Mouse (Mus musculus): ENCODE measurements around the gene Galnt14. TPM values are rescaled to one million over a fixed set of nuclear protein-coding genes. Genes with fewer than 3 reads are reported as not detected.

Galnt14 gene
- polyA plus RNA-seq, 1 experiment from 2014 or later, result 0.30 TPM

GRCm38 (mm10) chr17:73561149-73561548, 149.1 kb downstream of the Galnt14 start:
- no peak overlapping the region for H3K27ac ChIP-seq (ENCODE audit: low read length)
- WGBS, result 44% methylated on average over 3 of the region's 3 CpGs
- no peaks in the 10 kb centered on the region for H3K4me1 ChIP-seq (ENCODE audit: control insufficient read depth, insufficient read depth, low read length)
- no peak overlapping the region for H3K4me2 ChIP-seq (ENCODE audit: low read depth, low read length)
- H3K27me3 ChIP-seq (ENCODE audit: control insufficient read depth, insufficient read depth, low read length), result no peaks in the 10 kb centered on the region
- no peak overlapping the region for H3K9ac ChIP-seq (ENCODE audit: low read length)
- H3K36me3 ChIP-seq (ENCODE audit: control insufficient read depth, insufficient read depth, low read length), result no peaks in the 10 kb centered on the region
- H3K4me3 ChIP-seq (replicated peaks; ENCODE audit: low read length), result no peak overlapping the region
- H3K9me3 ChIP-seq (replicated peaks; ENCODE audit: control insufficient read depth, low read length), result no peaks in the 10 kb centered on the region
- ATAC-seq (ENCODE audit: insufficient read depth, low FRiP score), result no peak

GRCm38 (mm10) chr17:73560208-73560784, 150.0 kb downstream of the Galnt14 start:
- H3K36me3 ChIP-seq (ENCODE audit: control insufficient read depth, insufficient read depth, low read length), result no peaks in the 10 kb centered on the region
- H3K27ac ChIP-seq (ENCODE audit: low read length), result no peak overlapping the region
- ATAC-seq (ENCODE audit: insufficient read depth, low FRiP score), result no peak
- H3K27me3 ChIP-seq (ENCODE audit: control insufficient read depth, insufficient read depth, low read length), result no peaks in the 10 kb centered on the region
- WGBS, result 74% methylated on average over 5 of the region's 5 CpGs
- H3K4me1 ChIP-seq (ENCODE audit: control insufficient read depth, insufficient read depth, low read length), result no peaks in the 10 kb centered on the region
- H3K9me3 ChIP-seq (replicated peaks; ENCODE audit: control insufficient read depth, low read length), result no peaks in the 10 kb centered on the region
- H3K4me2 ChIP-seq (ENCODE audit: low read depth, low read length), result no peak overlapping the region
- no peak overlapping the region for H3K9ac ChIP-seq (ENCODE audit: low read length)
- H3K4me3 ChIP-seq (replicated peaks; ENCODE audit: low read length), result no peak overlapping the region

- no peak overlapping the region for H3K9ac ChIP-seq (ENCODE audit: low read length)
- no peak for ATAC-seq (ENCODE audit: insufficient read depth, low FRiP score)
- H3K4me1 ChIP-seq (ENCODE audit: control insufficient read depth, insufficient read depth, low read length), result no peaks in the 10 kb centered on the region
- no peaks in the 10 kb centered on the region for H3K27me3 ChIP-seq (ENCODE audit: control insufficient read depth, insufficient read depth, low read length)
- no peak overlapping the region for H3K4me3 ChIP-seq (replicated peaks; ENCODE audit: low read length)
- no peaks in the 10 kb centered on the region for H3K9me3 ChIP-seq (replicated peaks; ENCODE audit: control insufficient read depth, low read length)
- H3K4me2 ChIP-seq (ENCODE audit: low read depth, low read length), result no peak overlapping the region
- no peaks in the 10 kb centered on the region for H3K36me3 ChIP-seq (ENCODE audit: control insufficient read depth, insufficient read depth, low read length)
- no peak overlapping the region for H3K27ac ChIP-seq (ENCODE audit: low read length)
- WGBS, result 64% methylated on average over 4 of the region's 4 CpGs
These were observed 150.8 kb downstream of the Galnt14 start for GRCm38 (mm10) chr17:73559498-73559897.

GRCm38 (mm10) chr17:73557101-73557500, 153.2 kb downstream of the Galnt14 start:
- no peak overlapping the region for H3K4me2 ChIP-seq (ENCODE audit: low read depth, low read length)
- H3K27me3 ChIP-seq (ENCODE audit: control insufficient read depth, insufficient read depth, low read length), result no peaks in the 10 kb centered on the region
- H3K9ac ChIP-seq (ENCODE audit: low read length), result no peak overlapping the region
- no peaks in the 10 kb centered on the region for H3K4me1 ChIP-seq (ENCODE audit: control insufficient read depth, insufficient read depth, low read length)
- H3K4me3 ChIP-seq (replicated peaks; ENCODE audit: low read length), result no peak overlapping the region
- 81% methylated on average over 3 of the region's 3 CpGs for WGBS
- H3K27ac ChIP-seq (ENCODE audit: low read length), result no peak overlapping the region
- H3K36me3 ChIP-seq (ENCODE audit: control insufficient read depth, insufficient read depth, low read length), result no peaks in the 10 kb centered on the region
- ATAC-seq (ENCODE audit: insufficient read depth, low FRiP score), result no peak
- no peaks in the 10 kb centered on the region for H3K9me3 ChIP-seq (replicated peaks; ENCODE audit: control insufficient read depth, low read length)

GRCm38 (mm10) chr17:73556436-73556835, 153.8 kb downstream of the Galnt14 start:
- Histone ChIP-seq H3K27ac (ENCODE audit: low read length) (no peak overlapping the region), H3K4me3 (replicated peaks; ENCODE audit: low read length) (no peak overlapping the region), H3K27me3 (ENCODE audit: control insufficient read depth, insufficient read depth, low read length) (no peaks in the 10 kb centered on the region), H3K9ac (ENCODE audit: low read length) (no peak overlapping the region), H3K9me3 (replicated peaks; ENCODE audit: control insufficient read depth, low read length) (no peaks in the 10 kb centered on the region), H3K4me2 (ENCODE audit: low read depth, low read length) (no peak overlapping the region), H3K4me1 (ENCODE audit: control insufficient read depth, insufficient read depth, low read length) (no peaks in the 10 kb centered on the region), H3K36me3 (ENCODE audit: control insufficient read depth, insufficient read depth, low read length) (no peaks in the 10 kb centered on the region)
- WGBS, result 82% methylated on average over 2 of the region's 2 CpGs
- ATAC-seq (ENCODE audit: insufficient read depth, low FRiP score), result no peak

GRCm38 (mm10) chr17:73554668-73555067, 155.6 kb downstream of the Galnt14 start:
- WGBS, result 77% methylated on average over 4 of the region's 4 CpGs
- no peaks in the 10 kb centered on the region for H3K36me3 ChIP-seq (ENCODE audit: control insufficient read depth, insufficient read depth, low read length)
- ATAC-seq (ENCODE audit: insufficient read depth, low FRiP score), result no peak

GRCm38 (mm10) chr17:73548783-73549566, 161.3 kb downstream of the Galnt14 start:
- H3K9me3 ChIP-seq (replicated peaks; ENCODE audit: control insufficient read depth, low read length), result no peaks in the 10 kb centered on the region
- no peak overlapping the region for H3K27ac ChIP-seq (ENCODE audit: low read length)
- no peak overlapping the region for H3K4me2 ChIP-seq (ENCODE audit: low read depth, low read length)
- ATAC-seq (ENCODE audit: insufficient read depth, low FRiP score), result no peak
- no peaks in the 10 kb centered on the region for H3K4me1 ChIP-seq (ENCODE audit: control insufficient read depth, insufficient read depth, low read length)
- no peak overlapping the region for H3K4me3 ChIP-seq (replicated peaks; ENCODE audit: low read length)
- H3K27me3 ChIP-seq (ENCODE audit: control insufficient read depth, insufficient read depth, low read length), result no peaks in the 10 kb centered on the region
- H3K9ac ChIP-seq (ENCODE audit: low read length), result no peak overlapping the region
- no peaks in the 10 kb centered on the region for H3K36me3 ChIP-seq (ENCODE audit: control insufficient read depth, insufficient read depth, low read length)
- 58% methylated on average over 12 of the region's 12 CpGs for WGBS

More at GRCm38 (mm10) chr17:73554668-73555067, 155.6 kb downstream of the Galnt14 start:
- H3K4me3 ChIP-seq (replicated peaks; ENCODE audit: low read length), result no peak overlapping the region
- H3K27me3 ChIP-seq (ENCODE audit: control insufficient read depth, insufficient read depth, low read length), result no peaks in the 10 kb centered on the region
- no peak overlapping the region for H3K9ac ChIP-seq (ENCODE audit: low read length)
- no peak overlapping the region for H3K4me2 ChIP-seq (ENCODE audit: low read depth, low read length)
- no peak overlapping the region for H3K27ac ChIP-seq (ENCODE audit: low read length)
- H3K9me3 ChIP-seq (replicated peaks; ENCODE audit: control insufficient read depth, low read length), result no peaks in the 10 kb centered on the region
- no peaks in the 10 kb centered on the region for H3K4me1 ChIP-seq (ENCODE audit: control insufficient read depth, insufficient read depth, low read length)

- Histone ChIP-seq H3K9ac (ENCODE audit: low read length) (no peak overlapping the region), H3K4me3 (replicated peaks; ENCODE audit: low read length) (no peak overlapping the region), H3K4me2 (ENCODE audit: low read depth, low read length) (no peak overlapping the region), H3K36me3 (ENCODE audit: control insufficient read depth, insufficient read depth, low read length) (no peaks in the 10 kb centered on the region), H3K27me3 (ENCODE audit: control insufficient read depth, insufficient read depth, low read length) (no peaks in the 10 kb centered on the region), H3K27ac (ENCODE audit: low read length) (no peak overlapping the region), H3K4me1 (ENCODE audit: control insufficient read depth, insufficient read depth, low read length) (no peaks in the 10 kb centered on the region), H3K9me3 (replicated peaks; ENCODE audit: control insufficient read depth, low read length) (no peaks in the 10 kb centered on the region)
- 36% methylated on average over 7 of the region's 7 CpGs for WGBS
- no peak for ATAC-seq (ENCODE audit: insufficient read depth, low FRiP score)
These were observed 162.1 kb downstream of the Galnt14 start for GRCm38 (mm10) chr17:73548119-73548518.

- no peaks in the 10 kb centered on the region for H3K27me3 ChIP-seq (ENCODE audit: control insufficient read depth, insufficient read depth, low read length)
- no peaks in the 10 kb centered on the region for H3K4me1 ChIP-seq (ENCODE audit: control insufficient read depth, insufficient read depth, low read length)
- no peaks in the 10 kb centered on the region for H3K36me3 ChIP-seq (ENCODE audit: control insufficient read depth, insufficient read depth, low read length)
- WGBS, result 48% methylated on average over 2 of the region's 2 CpGs
- H3K27ac ChIP-seq (ENCODE audit: low read length), result no peak overlapping the region
- no peak for ATAC-seq (ENCODE audit: insufficient read depth, low FRiP score)
- H3K9me3 ChIP-seq (replicated peaks; ENCODE audit: control insufficient read depth, low read length), result no peaks in the 10 kb centered on the region
- H3K4me2 ChIP-seq (ENCODE audit: low read depth, low read length), result no peak overlapping the region
- H3K9ac ChIP-seq (ENCODE audit: low read length), result no peak overlapping the region
- H3K4me3 ChIP-seq (replicated peaks; ENCODE audit: low read length), result no peak overlapping the region
These were observed 162.8 kb downstream of the Galnt14 start for GRCm38 (mm10) chr17:73547483-73547882.

Data from stomach, embryonic 16.5 days (tissue).